Mouse (Mus musculus) CH12.LX (cell line): Measurements from ENCODE around the gene Rgs3. TPM values are rescaled to one million over a fixed set of nuclear protein-coding genes. Genes with fewer than 3 reads are reported as not detected.

ENCODE experiments used
- DNase-seq: peaks from one replicate; pipeline ENCODE4 v3.0.0-alpha.2; 2013; ENCODE audit errors: extremely low read depth
- H3K27ac ChIP-seq: 2 replicates; pipeline ENCODE4 v1.5.1; 2012; ENCODE audit warnings: low read depth, mild to moderate bottlenecking, control low read depth, moderate library complexity; ENCODE audit not compliant: insufficient read depth
- H3K27me3 ChIP-seq: replicated peaks from 2 replicates; pipeline ENCODE3; 2012; ENCODE audit warnings: inconsistent platforms
- H3K36me3 ChIP-seq, 2 experiments: replicated peaks in 1 of 2; 2 replicates each; pipeline versions ENCODE3 to v1.6.1; 2012; ENCODE audit warnings: inconsistent platforms in 1 of 2, low read length in 1 of 2, mild to moderate bottlenecking in 1 of 2, mixed read lengths in 1 of 2, moderate library complexity in 1 of 2; ENCODE audit not compliant: control insufficient read depth in 1 of 2, insufficient read depth in 1 of 2
- H3K4me1 ChIP-seq, 2 experiments: 2 replicates each; pipeline ENCODE4 v1.6.1; 2012; ENCODE audit warnings: inconsistent platforms in 1 of 2, moderate library complexity in 1 of 2; ENCODE audit not compliant: insufficient read depth in 2 of 2, control insufficient read depth in 1 of 2
- H3K4me2 ChIP-seq: 2 replicates; pipeline ENCODE4 v1.6.1; 2012; ENCODE audit warnings: low read depth, mild to moderate bottlenecking, control low read depth; ENCODE audit not compliant: poor library complexity, insufficient read depth, severe bottlenecking
- H3K4me3 ChIP-seq, 3 experiments: fragments of 150-350 bp in 1 of 3; sonication (generic) in 1 of 3; replicated peaks in 1 of 3; 2 replicates each; pipeline versions ENCODE3 to v1.5.1; 2011 to 2012; ENCODE audit warnings: low read depth in 2 of 3, low read length in 2 of 3, mild to moderate bottlenecking in 2 of 3, moderate library complexity in 2 of 3, control low read depth in 1 of 3, improper control_type of control experiment in 1 of 3, inconsistent platforms in 1 of 3, mixed read lengths in 1 of 3; ENCODE audit not compliant: poor library complexity in 1 of 3
- H3K79me2 ChIP-seq: replicated peaks from 2 replicates; pipeline ENCODE4 v1.6.1; 2012; ENCODE audit warnings: mild to moderate bottlenecking, moderate library complexity; ENCODE audit not compliant: control insufficient read depth, poor library complexity, insufficient read depth, severe bottlenecking; ENCODE audit errors: extremely low read depth
- H3K9ac ChIP-seq: 2 replicates; pipeline ENCODE4 v1.6.1; 2012; ENCODE audit warnings: low read depth, mild to moderate bottlenecking, control low read depth, moderate library complexity; ENCODE audit not compliant: insufficient read depth
- H3K9me3 ChIP-seq: replicated peaks from 2 replicates; pipeline ENCODE3; 2012; ENCODE audit warnings: low read length, inconsistent platforms, mixed read lengths
- CHD2 ChIP-seq: IDR thresholded peaks from 2 replicates; pipeline ENCODE4 v1.6.1; 2011; ENCODE audit warnings: low read length, improper control_type of control experiment
- CTCF ChIP-seq, 2 experiments: IDR thresholded peaks in 1 of 2; conservative IDR thresholded peaks in 1 of 2; 2 replicates each; pipeline ENCODE4 v1.5.1; 2011 to 2012; ENCODE audit warnings: low read depth in 2 of 2, low read length in 2 of 2, improper control_type of control experiment in 1 of 2, inconsistent platforms in 1 of 2, mild to moderate bottlenecking in 1 of 2, moderate library complexity in 1 of 2
- ETS1 ChIP-seq: conservative IDR thresholded peaks from 2 replicates; pipeline ENCODE4 v1.6.1; 2012; ENCODE audit warnings: low read depth, mild to moderate bottlenecking, inconsistent platforms, low read length, improper control_type of control experiment, moderate library complexity
- HCFC1 ChIP-seq: IDR thresholded peaks from 2 replicates; pipeline ENCODE4 v1.6.1; 2012; ENCODE audit warnings: low read depth, mild to moderate bottlenecking, inconsistent platforms, low read length, improper control_type of control experiment
- JUN ChIP-seq: IDR thresholded peaks from 2 replicates; pipeline ENCODE4 v1.6.1; 2011; ENCODE audit warnings: low read depth, mild to moderate bottlenecking, low read length, improper control_type of control experiment, moderate library complexity; ENCODE audit not compliant: insufficient read depth
- JUND ChIP-seq: conservative IDR thresholded peaks from 2 replicates; pipeline ENCODE4 v1.6.1; 2011; ENCODE audit warnings: low read depth, low read length, improper control_type of control experiment
- MAX ChIP-seq: IDR thresholded peaks from 2 replicates; pipeline ENCODE4 v1.6.1; 2011; ENCODE audit warnings: low read length, improper control_type of control experiment
- MAZ ChIP-seq: IDR thresholded peaks from 2 replicates; pipeline ENCODE4 v1.6.1; 2012; ENCODE audit warnings: low read depth, mild to moderate bottlenecking, inconsistent platforms, low read length, improper control_type of control experiment, moderate library complexity
- NRF1 ChIP-seq: IDR thresholded peaks from 2 replicates; pipeline ENCODE4 v1.6.1; 2014; ENCODE audit warnings: low read depth, mild to moderate bottlenecking, inconsistent platforms, low read length, improper control_type of control experiment, moderate library complexity
- PAX5 ChIP-seq: IDR thresholded peaks from 2 replicates; pipeline ENCODE4 v1.6.1; 2012; ENCODE audit warnings: low read length, inconsistent platforms, mixed read lengths
- POLR2AphosphoS2 ChIP-seq: IDR thresholded peaks from 2 replicates; pipeline ENCODE4 v1.6.1; 2011; ENCODE audit warnings: low read depth, low read length, improper control_type of control experiment
- RAD21 ChIP-seq: IDR thresholded peaks from 2 replicates; pipeline ENCODE4 v1.6.1; 2011; ENCODE audit warnings: low read depth, mild to moderate bottlenecking, low read length, improper control_type of control experiment, moderate library complexity
- SMC3 ChIP-seq: IDR thresholded peaks from 2 replicates; pipeline ENCODE4 v1.6.1; 2011; ENCODE audit warnings: low read depth, low read length, improper control_type of control experiment
- TBP ChIP-seq: conservative IDR thresholded peaks from 2 replicates; pipeline ENCODE4 v1.6.1; 2011; ENCODE audit warnings: low read depth, low read length, improper control_type of control experiment
- ZC3H11A ChIP-seq: IDR thresholded peaks from 2 replicates; pipeline ENCODE4 v1.6.1; 2012; ENCODE audit warnings: low read depth, mild to moderate bottlenecking, inconsistent platforms, low read length, improper control_type of control experiment
- dilution Hi-C: fragments of 300-500 bp; cut with MboI; formaldehyde crosslinking; loops from 2 replicates; pipeline ENCODE4 v1.14.3; 2020; ENCODE audit warnings: low sequenced_read_pairs; ENCODE audit not compliant: extremely low pct_unique_long_range_greater_than_20kb, extremely low pct_ligation_motif_present
- in situ Hi-C: fragments of 300-500 bp; cut with MboI; formaldehyde crosslinking; loops from 3 replicates; pipeline ENCODE4 v1.14.3; 2019; ENCODE audit warnings: low sequenced_read_pairs, low pct_ligation_motif_present, low pct_unique_long_range_greater_than_20kb, mixed read lengths
- polyA plus RNA-seq: library from polyadenylated mRNA; unstranded; fragments of >175 nt; gene quantifications from 2 replicates; pipeline ENCODE4 v1.2.1, GENCODE M21; 2012; ENCODE audit warnings: low read depth; ENCODE audit not compliant: insufficient read length
- total RNA-seq, 2 experiments: library from RNA; depleted of rRNA; stranded (reverse); fragments of 300-350 nt in 1 of 2; fragments of >200 nt in 1 of 2; gene quantifications; 2 replicates each; pipeline ENCODE4 v1.2.3; 2012 to 2014

The Rgs3 gene
- total and polyA plus RNA-seq, 3 experiments = 3.3 to 6.0 (median 3.5) TPM

GRCm38 (mm10) chr4:62693839-62694238 is 134.2 kb downstream of the Rgs3 start:
- Histone ChIP-seq H3K4me3 (no peak overlapping the region), H3K4me1 (peaks cover 0 to 25% of the 10 kb centered on the region in 2 experiments; a peak in 2 of 4 replicates), H3K79me2 (no peaks in the 10 kb centered on the region), H3K36me3 (peaks cover 0 to 77% of the 10 kb centered on the region in 2 experiments), H3K9ac (no peak overlapping the region), H3K27me3 (no peaks in the 10 kb centered on the region), H3K4me2 (no peak overlapping the region)
- in situ Hi-C loops (no loop called here), dilution Hi-C loops (no loop called here)
- TF ChIP-seq ETS1 (no peak), RAD21 (peak; percentile 58), ZC3H11A (peak; percentile 5; the same call in 1 of the 2 replicates), CTCF (conservative IDR thresholded peaks at IDR 0.05 in 1 of 2, IDR thresholded peaks at IDR 0.05 in 1 of 2; ENCODE audit: low read depth in 2 of 2, low read length in 2 of 2) (peak in 1 of 2 experiments; percentile 73; a peak in 2 of 4 replicates), NRF1 (no peak), SMC3 (peak; percentile 84), JUN (no peak)
- TF ChIP-seq, all 38 proteins: peak for 4
- Histone ChIP-seq H3K27ac (no peak overlapping the region), H3K9me3 (no peaks in the 10 kb centered on the region)
- no peak for DNase-seq

DNA sequence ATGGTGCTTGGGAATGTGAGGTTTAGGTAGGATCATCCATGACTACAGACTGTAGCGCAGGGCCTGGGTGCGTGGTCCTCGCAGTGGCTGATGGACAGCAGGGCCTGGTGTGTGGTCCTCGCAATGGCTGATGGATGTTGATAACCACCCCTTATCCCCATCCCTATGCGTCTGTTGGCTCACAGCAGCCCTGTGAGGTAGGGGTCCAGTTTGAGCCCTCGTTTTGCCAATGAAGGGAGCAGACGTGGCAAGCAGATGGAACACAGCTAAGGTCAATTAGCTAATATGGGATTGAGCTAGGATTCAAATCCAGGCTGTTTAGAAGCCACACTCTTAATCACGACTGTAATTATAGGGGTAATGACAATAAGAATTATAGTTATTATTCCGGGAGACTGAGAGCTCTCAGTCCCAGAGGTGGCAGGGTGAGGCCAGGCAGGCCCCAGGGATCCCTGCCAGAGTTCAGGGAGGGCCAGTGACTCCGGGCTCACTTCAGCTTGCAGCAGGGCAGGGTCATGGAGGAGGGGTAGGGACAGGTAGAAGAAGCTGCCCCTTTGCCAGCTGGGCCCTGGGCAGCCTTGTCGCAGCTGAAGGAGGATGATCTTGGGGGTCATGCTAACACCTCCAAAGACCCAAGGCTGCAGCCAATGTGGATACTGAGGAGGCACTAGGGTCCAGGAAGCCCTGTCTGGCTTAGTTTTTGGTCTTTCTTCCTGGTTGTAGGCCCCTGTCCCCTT is 135.2 kb downstream of the Rgs3 start:
- Histone ChIP-seq H3K36me3 (peaks cover 0 to 83% of the 10 kb centered on the region in 2 experiments), H3K79me2 (no peaks in the 10 kb centered on the region), H3K4me1 (peaks cover 0 to 23% of the 10 kb centered on the region in 2 experiments; a peak in 1 of 4 replicates), H3K9me3 (no peaks in the 10 kb centered on the region), H3K27ac (no peak overlapping the region), H3K9ac (no peak overlapping the region), H3K4me2 (no peak overlapping the region), H3K4me3 (no peak overlapping the region), H3K27me3 (no peaks in the 10 kb centered on the region)
- TF ChIP-seq MAZ (no peak), PAX5 (no peak), CHD2 (no peak), TBP (no peak), JUND (no peak), NRF1 (no peak)
- in situ Hi-C loops = no loop called here
- no peak for DNase-seq
- dilution Hi-C loops = no loop called here

DNA sequence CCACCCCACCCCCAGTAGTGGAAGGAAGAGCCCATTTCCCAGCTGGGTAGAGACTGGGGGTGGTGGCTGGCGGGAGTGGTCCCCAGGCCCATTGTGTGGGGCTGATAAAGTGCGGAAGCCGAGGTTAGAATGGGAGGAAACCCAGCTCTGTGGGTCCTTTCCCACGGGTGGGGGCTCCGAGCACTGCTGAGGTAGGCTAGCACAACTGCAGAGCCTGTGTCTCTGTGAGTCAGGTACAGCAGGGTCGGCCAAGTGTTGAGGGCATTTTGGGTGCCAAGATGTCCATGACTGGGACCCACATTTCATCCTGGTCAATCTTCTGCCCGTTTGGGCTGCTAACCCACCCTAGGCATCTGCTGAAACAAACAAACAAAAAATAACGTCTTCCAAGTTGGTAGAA is 135.9 kb downstream of the Rgs3 start:
- dilution Hi-C loops (no loop called here), in situ Hi-C loops (no loop called here)
- H3K9ac ChIP-seq = no peak overlapping the region
- H3K4me1 ChIP-seq = peaks cover 0 to 23% of the 10 kb centered on the region in 2 experiments; a peak in 1 of 4 replicates
- H3K27ac ChIP-seq = no peak overlapping the region
- H3K79me2 ChIP-seq = no peaks in the 10 kb centered on the region
- no peak overlapping the region for H3K4me3 ChIP-seq
- TF ChIP-seq POLR2AphosphoS2 = no peak
- no peak for TF ChIP-seq RAD21
- no peak for TF ChIP-seq HCFC1
- TF ChIP-seq MAX = no peak
- no peaks in the 10 kb centered on the region for H3K27me3 ChIP-seq
- no peaks in the 10 kb centered on the region for H3K9me3 ChIP-seq
- no peak for DNase-seq
- H3K4me2 ChIP-seq = no peak overlapping the region
- H3K36me3 ChIP-seq = peaks cover 3 to 88% of the 10 kb centered on the region in 2 experiments
